Mouse (Mus musculus): ENCODE results near the gene Celf6. TPM values are rescaled to one million over a fixed set of nuclear protein-coding genes. Genes with fewer than 3 reads are reported as not detected.

Celf6 gene
- 0.44 and 1.0 TPM in 2 replicates for polyA plus RNA-seq (2015; fragmentation: Nextera tagmentation; extraction: Ambion mirVana)

DNA sequence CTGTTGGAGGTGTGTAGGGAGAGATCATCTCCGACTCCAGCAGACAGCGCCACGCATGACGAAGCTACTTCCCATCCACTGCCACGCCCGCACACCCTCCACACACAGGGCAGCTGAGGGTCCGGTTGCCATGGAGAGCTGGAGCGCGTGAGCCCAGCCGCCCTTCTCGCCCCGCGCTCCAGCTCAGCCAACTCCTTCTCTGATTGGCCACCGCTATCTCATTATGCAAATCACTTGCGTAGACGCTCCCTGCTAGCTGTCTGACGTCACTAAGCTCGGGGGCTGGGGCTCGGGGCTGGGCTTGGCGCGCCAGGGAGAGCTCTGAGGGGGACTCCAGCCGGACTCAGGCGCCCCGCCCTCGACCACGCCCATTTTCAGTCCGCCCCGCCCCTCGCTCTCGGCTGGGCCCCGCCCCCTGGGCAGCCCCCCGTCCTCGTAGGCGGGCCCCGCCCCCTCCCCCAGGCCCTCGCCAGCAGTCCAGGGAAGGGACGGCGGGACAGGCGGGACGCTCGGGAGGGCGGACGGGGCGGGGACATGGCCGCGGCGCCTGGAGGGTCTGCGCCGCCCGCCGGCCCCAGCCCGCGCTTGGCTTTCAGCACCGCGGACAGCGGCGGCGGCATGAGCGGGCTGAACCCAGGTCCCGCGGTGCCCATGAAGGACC lies at the start of gene Celf6:
Gene Celf6 (plus strand): TSS at position 74 of the 661 bp plus-strand sequence.
- H3K27ac ChIP-seq, result no peak within 1 kb of the TSS
- no peaks in the 10 kb centered on the region for H3K36me3 ChIP-seq
- H3K9ac ChIP-seq, result no peak within 1 kb of the TSS
- under 1% methylated on average over 48 of the region's 61 CpGs for WGBS
- H3K4me3 ChIP-seq, result peak within 1 kb of the TSS; percentile 48
- H3K4me1 ChIP-seq, result peaks cover 12% of the 10 kb centered on the region
- no peaks in the 10 kb centered on the region for H3K9me3 ChIP-seq
- peak; percentile 97 for ATAC-seq (ENCODE audit: insufficient number of reproducible peaks, insufficient read depth, low FRiP score, low TSS enrichment, low read depth)
- H3K27me3 ChIP-seq, result peaks cover 38% of the 10 kb centered on the region
- peak within 1 kb of the TSS; percentile 73 for H3K4me2 ChIP-seq

DNA sequence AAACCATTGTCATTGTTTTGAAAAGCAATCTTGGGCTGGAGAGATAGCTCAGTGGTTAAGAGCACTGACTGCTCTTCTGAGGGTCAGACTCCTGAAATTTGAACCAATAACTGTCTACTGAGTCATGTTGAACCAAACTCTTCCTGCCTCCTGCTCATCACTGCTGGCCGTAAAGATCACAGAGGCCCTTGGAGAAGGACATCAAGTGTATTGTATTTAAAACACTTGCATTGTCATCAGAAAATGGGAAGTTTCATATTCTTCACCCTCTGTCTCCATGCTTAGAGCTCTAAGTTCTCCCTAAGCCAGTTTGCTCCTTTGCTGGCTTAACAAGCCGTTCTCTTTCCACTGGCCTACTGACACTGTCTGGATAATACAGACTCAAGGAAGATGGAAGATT lies 49.4 kb upstream of the Celf6 start:
- Histone ChIP-seq H3K9ac (no peak overlapping the region), H3K27me3 (no peaks in the 10 kb centered on the region), H3K9me3 (no peaks in the 10 kb centered on the region), H3K4me1 (no peaks in the 10 kb centered on the region), H3K27ac (no peak overlapping the region), H3K4me2 (no peak overlapping the region), H3K36me3 (no peaks in the 10 kb centered on the region), H3K4me3 (no peak overlapping the region)
- WGBS, result 79% methylated on average over 2 of the region's 2 CpGs
- ATAC-seq (ENCODE audit: insufficient number of reproducible peaks, insufficient read depth, low FRiP score, low TSS enrichment, low read depth), result no peak

GRCm38 (mm10) chr9:59531645-59532044 lies 46.1 kb upstream of the Celf6 start:
- no peaks in the 10 kb centered on the region for H3K36me3 ChIP-seq
- ATAC-seq (ENCODE audit: insufficient number of reproducible peaks, insufficient read depth, low FRiP score, low TSS enrichment, low read depth), result no peak
- no peaks in the 10 kb centered on the region for H3K27me3 ChIP-seq
- no peaks in the 10 kb centered on the region for H3K4me1 ChIP-seq
- H3K9ac ChIP-seq, result no peak overlapping the region
- H3K9me3 ChIP-seq, result no peaks in the 10 kb centered on the region
- no peak overlapping the region for H3K4me2 ChIP-seq
- no peak overlapping the region for H3K27ac ChIP-seq
- no peak overlapping the region for H3K4me3 ChIP-seq
- WGBS, result 22% methylated on average over 5 of the region's 5 CpGs

- 78% methylated on average over 2 of the region's 2 CpGs for WGBS
- no peak for ATAC-seq (ENCODE audit: insufficient number of reproducible peaks, insufficient read depth, low FRiP score, low TSS enrichment, low read depth)
- H3K27ac ChIP-seq, result no peak overlapping the region
These were observed 44.3 kb upstream of the Celf6 start for GRCm38 (mm10) chr9:59533422-59533821.

GRCm38 (mm10) chr9:59533889-59534288 lies 43.8 kb upstream of the Celf6 start:
- WGBS, result 75% methylated on average over 4 of the region's 4 CpGs
- Histone ChIP-seq H3K27ac (no peak overlapping the region), H3K9ac (no peak overlapping the region), H3K4me2 (no peak overlapping the region), H3K4me3 (no peak overlapping the region), H3K4me1 (no peaks in the 10 kb centered on the region; the same call in 1 of the 2 replicates), H3K27me3 (no peaks in the 10 kb centered on the region), H3K9me3 (no peaks in the 10 kb centered on the region), H3K36me3 (no peaks in the 10 kb centered on the region)
- no peak for ATAC-seq (ENCODE audit: insufficient number of reproducible peaks, insufficient read depth, low FRiP score, low TSS enrichment, low read depth)

More at GRCm38 (mm10) chr9:59533422-59533821, 44.3 kb upstream of the Celf6 start:
- no peak overlapping the region for H3K4me2 ChIP-seq
- H3K27me3 ChIP-seq, result no peaks in the 10 kb centered on the region
- no peak overlapping the region for H3K4me3 ChIP-seq
- no peaks in the 10 kb centered on the region for H3K9me3 ChIP-seq
- H3K9ac ChIP-seq, result no peak overlapping the region
- no peaks in the 10 kb centered on the region for H3K36me3 ChIP-seq
- H3K4me1 ChIP-seq, result no peaks in the 10 kb centered on the region

- Histone ChIP-seq H3K4me1 (peaks cover 8% of the 10 kb centered on the region), H3K27me3 (no peaks in the 10 kb centered on the region), H3K27ac (no peak overlapping the region), H3K36me3 (no peaks in the 10 kb centered on the region), H3K4me2 (no peak overlapping the region), H3K4me3 (no peak overlapping the region), H3K9ac (no peak overlapping the region), H3K9me3 (no peaks in the 10 kb centered on the region)
- WGBS, result 75% methylated on average over 3 of the region's 3 CpGs
- no peak for ATAC-seq (ENCODE audit: insufficient number of reproducible peaks, insufficient read depth, low FRiP score, low TSS enrichment, low read depth)
These were observed 40.1 kb upstream of the Celf6 start for GRCm38 (mm10) chr9:59537651-59538050.

- 3% methylated on average over 54 of the region's 55 CpGs for WGBS
- peak within 1 kb of the TSS; percentile 88 for H3K4me2 ChIP-seq
- peaks cover 8% of the 10 kb centered on the region for H3K4me1 ChIP-seq
- peak within 1 kb of the TSS; percentile 51; the same call in 1 of the 2 replicates for H3K27ac ChIP-seq
- H3K36me3 ChIP-seq, result no peaks in the 10 kb centered on the region
- peak within 1 kb of the TSS; percentile 69 for H3K4me3 ChIP-seq
- no peaks in the 10 kb centered on the region for H3K9me3 ChIP-seq
- H3K9ac ChIP-seq, result peak within 1 kb of the TSS; percentile 83
- H3K27me3 ChIP-seq, result no peaks in the 10 kb centered on the region
- peak; percentile 79 for ATAC-seq (ENCODE audit: insufficient number of reproducible peaks, insufficient read depth, low FRiP score, low TSS enrichment, low read depth)
These were observed 38.1 kb upstream of the Celf6 start, which contains the start of the genes Hexa and Tmem202 for GRCm38 (mm10) chr9:59539441-59540137. Gene Hexa (plus strand): TSS chr9:59539540. Gene Tmem202 (minus strand): TSS chr9:59539847.

- H3K4me2 ChIP-seq, result no peak overlapping the region
- no peak overlapping the region for H3K9ac ChIP-seq
- ATAC-seq (ENCODE audit: insufficient number of reproducible peaks, insufficient read depth, low FRiP score, low TSS enrichment, low read depth), result no peak
- peaks cover 8% of the 10 kb centered on the region for H3K4me1 ChIP-seq
- H3K27ac ChIP-seq, result no peak overlapping the region
- 92% methylated on average over 6 of the region's 6 CpGs for WGBS
- no peak overlapping the region for H3K4me3 ChIP-seq
- H3K27me3 ChIP-seq, result no peaks in the 10 kb centered on the region
- no peaks in the 10 kb centered on the region for H3K9me3 ChIP-seq
- no peaks in the 10 kb centered on the region for H3K36me3 ChIP-seq
These were observed 36.1 kb upstream of the Celf6 start for GRCm38 (mm10) chr9:59541617-59542016.

- no peak overlapping the region for H3K9ac ChIP-seq
- no peak for ATAC-seq (ENCODE audit: insufficient number of reproducible peaks, insufficient read depth, low FRiP score, low TSS enrichment, low read depth)
- H3K4me2 ChIP-seq, result no peak overlapping the region
- no peak overlapping the region for H3K27ac ChIP-seq
- H3K4me3 ChIP-seq, result no peak overlapping the region
- H3K36me3 ChIP-seq, result no peaks in the 10 kb centered on the region
- H3K4me1 ChIP-seq, result peaks cover 8% of the 10 kb centered on the region
- no peaks in the 10 kb centered on the region for H3K9me3 ChIP-seq
- no peaks in the 10 kb centered on the region for H3K27me3 ChIP-seq
These were observed 34.9 kb upstream of the Celf6 start for GRCm38 (mm10) chr9:59542766-59543324.

- no peaks in the 10 kb centered on the region for H3K27me3 ChIP-seq
- no peaks in the 10 kb centered on the region for H3K36me3 ChIP-seq
- peaks cover 8% of the 10 kb centered on the region for H3K4me1 ChIP-seq
- H3K9ac ChIP-seq, result no peak overlapping the region
- no peak overlapping the region for H3K4me2 ChIP-seq
- 78% methylated on average over 5 of the region's 5 CpGs for WGBS
- ATAC-seq (ENCODE audit: insufficient number of reproducible peaks, insufficient read depth, low FRiP score, low TSS enrichment, low read depth), result no peak
- H3K4me3 ChIP-seq, result no peak overlapping the region
- no peaks in the 10 kb centered on the region for H3K9me3 ChIP-seq
- H3K27ac ChIP-seq, result no peak overlapping the region
These were observed 33.0 kb upstream of the Celf6 start for GRCm38 (mm10) chr9:59544739-59545138.

DNA sequence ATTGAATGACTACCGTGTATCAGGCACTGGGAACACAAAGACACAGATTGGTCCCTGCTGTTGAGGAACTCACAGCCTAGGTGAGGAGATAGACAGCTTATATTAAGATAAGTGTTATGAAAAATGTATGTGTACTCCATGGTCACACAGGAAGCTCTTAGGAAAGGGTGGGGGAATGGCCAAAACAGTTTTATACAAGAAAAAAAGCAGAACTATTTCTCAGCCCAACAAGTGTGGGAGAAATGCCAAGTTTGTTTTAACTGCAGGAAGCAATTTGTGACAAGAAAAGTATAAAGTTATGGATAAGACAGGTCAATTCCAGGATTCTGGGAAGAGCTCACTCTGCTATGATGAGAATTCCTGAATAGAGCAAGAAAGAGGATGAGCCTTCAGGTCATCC lies 29.8 kb upstream of the Celf6 start:
- no peaks in the 10 kb centered on the region for H3K9me3 ChIP-seq
- 91% methylated on average over 1 of the region's 1 CpGs for WGBS
- H3K9ac ChIP-seq, result no peak overlapping the region
- no peak overlapping the region for H3K27ac ChIP-seq
- H3K4me2 ChIP-seq, result no peak overlapping the region
- H3K4me1 ChIP-seq, result no peaks in the 10 kb centered on the region
- no peaks in the 10 kb centered on the region for H3K36me3 ChIP-seq
- ATAC-seq (ENCODE audit: insufficient number of reproducible peaks, insufficient read depth, low FRiP score, low TSS enrichment, low read depth), result no peak
- no peak overlapping the region for H3K4me3 ChIP-seq
- no peaks in the 10 kb centered on the region for H3K27me3 ChIP-seq
